Mouse (Mus musculus) cerebellum, adult 11-12 months (tissue): Measurements from ENCODE around the gene Camta1.
A peak's percentile ranks its signal among the peaks of the same experiment; 100 is the strongest.

Experiments used
- DNase-seq: peaks from one replicate; pipeline ENCODE4 v3.0.0; 2022

Gene Camta1

GRCm38 (mm10) chr4:151666411-151666901, 195.2 kb downstream of the Camta1 start:
- DNase-seq = peak; percentile 66

- no peak for DNase-seq
Observed at GRCm38 (mm10) chr4:151661486-151661885, 200.2 kb downstream of the Camta1 start.

GRCm38 (mm10) chr4:151656427-151656826, 205.2 kb downstream of the Camta1 start:
- DNase-seq = no peak

DNA sequence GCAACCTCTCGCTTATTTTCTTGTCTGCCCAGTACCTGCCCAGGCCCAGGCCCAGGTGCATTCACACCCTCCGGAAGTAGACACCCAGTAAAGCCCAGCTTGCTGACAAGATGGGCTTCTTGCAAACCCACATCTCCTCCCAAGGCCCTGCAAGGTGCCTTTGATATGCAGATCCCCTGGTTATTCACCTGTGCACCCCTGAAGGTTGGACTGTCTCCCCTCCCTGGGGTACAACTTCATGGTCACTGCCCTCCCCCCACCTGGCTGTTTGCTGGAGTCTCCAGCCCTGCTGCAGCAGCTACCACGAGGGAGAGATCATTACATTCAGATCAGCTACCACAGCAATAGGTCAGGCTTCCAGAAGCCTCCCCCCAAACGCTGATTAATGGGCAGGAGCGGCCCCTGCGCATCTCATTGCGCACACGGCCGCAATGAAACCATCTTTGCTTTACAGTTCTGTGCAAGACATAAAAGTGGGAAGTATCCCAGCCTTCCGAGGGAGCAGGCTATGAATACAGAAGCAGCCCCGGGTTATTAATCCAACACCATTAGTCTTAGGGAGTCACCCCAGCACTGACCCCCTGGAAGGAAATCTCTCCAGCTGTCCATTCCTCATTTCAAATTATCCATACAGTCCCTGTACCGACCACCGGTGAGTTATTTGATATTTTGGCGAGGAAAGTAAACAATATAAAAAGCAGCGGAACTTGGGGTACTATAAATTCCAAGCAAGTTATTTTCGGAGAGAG, 205.9 kb downstream of the Camta1 start:
- no peak for DNase-seq

GRCm38 (mm10) chr4:151655227-151655626, 206.4 kb downstream of the Camta1 start:
- DNase-seq = no peak

- DNase-seq = no peak
Observed at GRCm38 (mm10) chr4:151642418-151642817, 219.3 kb downstream of the Camta1 start.

DNA sequence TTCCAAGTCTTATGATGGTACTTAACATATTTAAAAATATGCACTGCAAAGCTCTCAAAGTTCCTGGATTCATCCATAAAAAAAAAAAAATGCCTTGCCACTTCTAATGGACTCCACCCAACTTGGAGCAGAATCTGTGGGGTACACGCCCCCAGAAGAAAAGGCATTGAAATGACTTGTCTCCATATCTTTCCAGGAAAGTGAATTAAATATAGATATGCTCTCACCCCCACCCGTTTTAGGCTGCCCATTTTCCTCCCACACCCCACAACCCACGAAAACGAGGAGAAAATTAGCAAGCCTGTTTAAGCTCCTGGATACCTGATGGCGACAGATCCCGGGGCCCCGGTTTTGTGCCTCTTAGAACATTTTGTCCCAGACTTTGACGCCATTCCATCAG, 220.7 kb downstream of the Camta1 start:
- no peak for DNase-seq

GRCm38 (mm10) chr4:151638941-151639340, 222.7 kb downstream of the Camta1 start:
- peak; percentile 58 for DNase-seq

GRCm38 (mm10) chr4:151637348-151637747, 224.3 kb downstream of the Camta1 start:
- DNase-seq = no peak

- no peak for DNase-seq
Observed at GRCm38 (mm10) chr4:151634771-151635170, 226.9 kb downstream of the Camta1 start.

DNA sequence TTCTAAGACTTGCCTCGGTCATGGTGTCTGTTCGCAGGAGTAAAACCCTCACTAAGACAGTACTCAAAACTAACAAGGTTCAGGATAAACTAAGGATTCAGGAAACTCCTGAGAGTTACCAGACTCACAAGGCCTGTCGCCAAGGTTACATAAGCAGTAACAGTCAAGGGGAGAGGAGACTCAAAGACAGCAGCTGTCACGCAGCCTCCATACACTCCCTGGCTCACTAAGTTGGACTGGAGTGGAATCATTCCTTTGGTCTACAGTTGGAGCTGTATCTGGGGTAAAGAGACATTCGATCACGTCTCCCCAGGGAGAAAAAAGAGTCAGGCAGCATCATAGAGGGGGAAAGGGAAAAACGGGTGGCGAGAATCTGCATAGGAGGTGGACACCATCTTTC, 227.9 kb downstream of the Camta1 start:
- no peak for DNase-seq

DNA sequence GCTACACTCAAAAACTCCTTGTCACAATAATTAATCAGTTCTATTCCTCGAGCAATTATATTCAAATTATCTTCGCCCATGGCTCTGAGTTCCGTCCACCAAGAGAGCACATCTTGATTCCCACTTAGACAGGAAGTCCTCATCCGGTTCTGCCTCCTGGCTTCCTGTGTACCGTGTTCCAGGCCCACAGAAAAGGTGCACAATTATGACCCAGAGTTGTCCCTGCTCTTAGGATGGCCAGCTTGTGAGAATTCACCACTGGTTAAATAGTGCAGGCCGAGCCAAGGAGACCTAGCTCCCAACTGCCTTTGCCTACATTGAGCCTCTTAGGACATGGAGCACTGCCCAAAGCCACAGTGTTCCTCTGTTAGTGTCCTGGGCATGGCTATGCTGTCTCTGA, 229.4 kb downstream of the Camta1 start:
- no peak for DNase-seq

DNA sequence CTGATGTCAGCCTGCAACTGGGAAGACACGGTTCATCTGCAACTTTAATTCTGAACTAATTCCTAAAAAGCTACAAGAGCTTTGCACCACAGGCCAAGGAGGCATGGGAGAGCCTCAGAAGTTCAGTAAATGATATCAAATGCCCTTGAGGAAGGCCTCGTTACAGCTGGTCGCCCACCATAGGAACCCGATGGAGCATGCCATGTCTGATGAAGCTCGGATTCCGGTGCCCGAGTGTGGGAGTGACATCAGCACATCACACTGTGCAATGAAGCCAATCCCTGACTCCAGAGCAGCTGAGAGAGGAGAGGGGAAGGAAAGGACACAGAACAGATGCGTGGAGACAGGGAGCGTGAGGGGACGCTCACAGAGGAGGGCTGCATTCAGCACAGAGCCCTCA, 231.0 kb downstream of the Camta1 start:
- no peak for DNase-seq

- no peak for DNase-seq
Observed at GRCm38 (mm10) chr4:151630231-151630630, 231.4 kb downstream of the Camta1 start.

DNA sequence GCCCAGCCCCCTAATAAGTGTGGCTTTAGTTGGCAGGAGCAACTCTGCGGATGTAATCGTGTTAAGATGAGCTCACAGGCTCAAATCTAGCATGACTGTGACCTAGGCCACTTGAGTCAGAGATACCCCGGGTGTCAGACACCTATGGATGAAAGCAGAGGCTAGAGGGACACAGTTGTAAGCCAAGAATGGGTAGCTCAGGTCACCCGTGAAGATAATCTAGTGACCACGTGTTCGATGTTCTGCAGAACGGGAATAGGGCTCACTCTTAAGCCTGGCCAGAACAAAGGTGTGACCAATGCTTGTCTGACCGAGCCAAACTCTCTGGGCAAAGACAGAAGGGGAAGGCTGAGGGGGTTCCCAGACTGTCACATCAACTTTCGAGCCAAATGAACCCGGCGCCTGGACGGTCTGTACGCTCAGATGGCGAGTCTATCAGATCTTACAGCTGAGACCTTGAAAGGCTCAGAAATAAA, 242.1 kb downstream of the Camta1 start:
- no peak for DNase-seq

DNA sequence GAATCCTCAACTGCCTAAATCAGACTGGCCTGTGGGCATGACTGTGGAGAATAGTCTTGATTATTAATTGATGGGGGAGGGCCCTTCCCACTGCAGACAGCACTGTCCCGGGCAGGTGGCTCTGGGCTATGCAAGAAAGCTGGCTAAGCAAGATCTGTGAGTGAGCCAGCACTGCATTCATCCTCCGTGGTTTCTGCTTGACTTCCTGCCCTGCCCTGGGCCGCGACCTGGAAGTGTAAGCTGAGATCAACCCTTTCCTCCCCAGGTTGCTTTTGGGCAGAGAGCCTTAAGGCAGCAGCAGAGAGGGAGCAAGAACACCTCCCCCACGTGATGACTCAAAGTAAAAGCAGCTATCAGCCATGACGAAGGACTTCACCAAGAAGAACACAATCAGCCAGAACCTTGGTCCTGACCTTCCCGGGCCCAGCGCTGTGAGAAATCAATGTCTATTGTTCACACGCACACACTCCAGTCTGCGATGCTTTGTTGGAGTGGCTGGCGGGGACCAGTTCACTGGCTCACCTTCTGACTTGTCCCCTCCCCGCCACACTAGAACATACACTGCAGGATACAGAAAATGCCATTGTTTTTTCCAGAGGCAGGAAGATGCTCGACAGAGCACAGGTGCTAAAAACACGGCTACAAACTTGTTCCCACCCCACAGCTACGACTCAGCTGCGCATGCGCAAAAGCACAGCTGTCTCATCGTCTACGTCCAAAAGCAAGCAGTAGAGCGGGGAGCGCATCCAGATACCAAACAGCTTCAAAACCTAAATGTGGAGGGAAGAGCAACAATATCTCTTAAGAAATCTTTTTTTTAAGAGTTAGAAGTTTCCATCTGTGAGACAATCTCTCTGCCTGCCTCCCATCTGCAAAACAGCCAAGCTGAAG, 243.0 kb downstream of the Camta1 start:
- DNase-seq = no peak

DNA sequence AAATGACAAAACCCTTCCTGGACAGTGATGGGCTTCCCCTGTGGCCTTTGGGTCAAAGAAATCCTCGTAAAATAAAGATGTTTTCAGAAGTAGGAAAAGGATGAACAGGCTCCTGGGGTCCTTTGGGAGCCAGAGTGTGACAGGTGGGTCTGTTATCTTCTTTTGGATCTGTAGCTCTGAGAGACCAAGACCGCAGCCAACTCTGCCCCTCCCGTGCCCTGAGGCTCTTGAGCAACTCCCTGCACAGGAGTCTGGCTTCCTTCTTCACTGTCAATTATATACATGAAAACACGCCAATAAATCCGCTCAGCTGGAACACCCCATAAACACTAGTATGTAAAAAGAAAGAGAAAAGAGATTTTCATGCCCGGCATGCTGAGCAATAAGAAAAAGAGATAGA, 250.1 kb downstream of the Camta1 start:
- no peak for DNase-seq

DNA sequence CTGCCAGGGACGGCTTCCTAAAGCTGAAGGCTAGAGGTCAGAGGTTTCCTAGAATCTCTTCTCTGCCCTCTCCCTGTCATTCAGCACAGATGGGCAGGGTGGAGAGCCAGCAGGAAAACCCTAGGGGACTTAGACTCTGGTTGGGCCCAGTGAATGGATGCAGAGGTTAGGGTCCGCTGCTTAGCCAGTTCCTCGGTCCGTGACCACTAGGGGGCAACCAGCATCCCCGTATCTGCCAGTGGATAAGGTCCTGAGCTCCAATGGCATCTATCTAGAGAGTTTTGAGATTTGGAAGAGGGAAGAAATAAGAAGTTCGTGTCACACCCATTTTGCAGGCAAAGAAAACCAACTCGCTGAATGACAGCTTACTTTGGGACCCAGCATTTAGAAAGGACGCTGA, 251.4 kb downstream of the Camta1 start:
- DNase-seq = peak; percentile 23

GRCm38 (mm10) chr4:151604907-151605306, 256.8 kb downstream of the Camta1 start:
- DNase-seq = no peak

GRCm38 (mm10) chr4:151604481-151604880, 257.2 kb downstream of the Camta1 start:
- no peak for DNase-seq

DNA sequence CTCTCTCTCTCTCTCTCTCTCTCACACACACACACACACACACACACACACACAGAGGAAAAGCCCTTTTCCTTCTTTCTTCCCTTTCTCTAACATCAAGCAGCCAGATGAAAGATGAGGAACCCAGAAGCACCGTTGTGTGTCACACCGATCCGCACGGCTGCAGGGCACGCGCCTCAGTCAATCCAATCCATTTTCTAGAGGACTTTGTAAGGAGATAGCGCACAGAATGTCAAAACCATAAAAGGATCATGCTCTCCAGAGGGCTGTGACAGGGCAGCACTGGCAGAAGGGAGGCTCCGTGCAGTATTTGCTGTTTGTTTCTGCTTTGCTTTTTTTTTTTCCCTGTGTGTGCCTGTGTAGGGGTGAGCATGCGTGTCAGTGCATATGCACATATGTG, 258.1 kb downstream of the Camta1 start:
- no peak for DNase-seq

DNA sequence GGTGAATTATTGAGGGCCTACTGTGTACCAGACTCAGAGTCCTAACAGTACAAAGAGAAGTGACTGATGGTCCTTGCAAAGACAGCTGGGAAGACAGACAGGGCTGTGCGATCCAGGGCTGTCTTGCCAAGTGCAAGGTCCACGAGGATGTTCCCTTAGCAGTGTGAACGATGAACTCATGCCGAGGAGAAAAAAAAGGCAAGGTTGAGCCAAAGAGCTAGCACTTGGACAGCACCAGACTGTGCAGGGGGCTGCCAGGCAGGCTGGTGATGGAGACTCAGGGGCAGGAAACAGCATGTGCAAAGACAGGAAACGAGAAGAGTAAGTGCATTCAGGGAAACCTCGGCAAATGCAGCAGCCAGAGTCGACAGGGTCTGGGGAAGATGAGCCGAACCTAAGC, 266.6 kb downstream of the Camta1 start:
- peak; percentile 37 for DNase-seq

- DNase-seq = no peak
Observed at GRCm38 (mm10) chr4:151593042-151593441, 268.6 kb downstream of the Camta1 start.

- no peak for DNase-seq
Observed at GRCm38 (mm10) chr4:151586074-151586473, 275.6 kb downstream of the Camta1 start.
